Mouse (Mus musculus): ENCODE results near the gene Mfsd13b. TPM values are rescaled to one million over a fixed set of nuclear protein-coding genes. Genes with fewer than 3 reads are reported as not detected.
"Not testable (repeated sequence)": the region's sequence is repeated elsewhere in the genome, so short reads cannot be mapped to it uniquely, and the experiment has no call there.

Mfsd13b gene
- polyA plus RNA-seq, 1 experiment from 2014 or later: 0.38 TPM

GRCm38 (mm10) chr7:121002407-121002928 lies 20.2 kb downstream of the Mfsd13b start:
- Histone ChIP-seq H3K27ac (ENCODE audit: low read length) (peak overlapping the region; percentile 80), H3K9me3 (ENCODE audit: control insufficient read depth, low read length) (no peaks in the 10 kb centered on the region), H3K36me3 (ENCODE audit: control insufficient read depth, insufficient read depth, low read length) (no peaks in the 10 kb centered on the region), H3K27me3 (replicated peaks; ENCODE audit: control insufficient read depth, insufficient read depth, low read length) (no peaks in the 10 kb centered on the region), H3K4me2 (ENCODE audit: low read depth, low read length) (no peak overlapping the region), H3K4me1 (ENCODE audit: control insufficient read depth, insufficient read depth, low read length) (no peaks in the 10 kb centered on the region), H3K4me3 (ENCODE audit: low read length) (no peak overlapping the region), H3K9ac (ENCODE audit: low read depth, low read length) (no peak overlapping the region)
- peak; percentile 70 for ATAC-seq
- WGBS: 62% methylated on average over 5 of the region's 5 CpGs

- Histone ChIP-seq H3K36me3 (ENCODE audit: control insufficient read depth, insufficient read depth, low read length) (no peaks in the 10 kb centered on the region), H3K4me3 (ENCODE audit: low read length) (no peak overlapping the region), H3K4me1 (ENCODE audit: control insufficient read depth, insufficient read depth, low read length) (no peaks in the 10 kb centered on the region), H3K9me3 (ENCODE audit: control insufficient read depth, low read length) (no peaks in the 10 kb centered on the region), H3K9ac (ENCODE audit: low read depth, low read length) (no peak overlapping the region), H3K27ac (ENCODE audit: low read length) (peak overlapping the region; percentile 70), H3K4me2 (ENCODE audit: low read depth, low read length) (no peak overlapping the region), H3K27me3 (replicated peaks; ENCODE audit: control insufficient read depth, insufficient read depth, low read length) (no peaks in the 10 kb centered on the region)
- ATAC-seq: peak; percentile 37; the same call in 1 of the 2 replicates
- WGBS: 65% methylated on average over 4 of the region's 4 CpGs
Measured at GRCm38 (mm10) chr7:121003793-121004418, 21.6 kb downstream of the Mfsd13b start.

GRCm38 (mm10) chr7:121011794-121012689 lies 29.7 kb downstream of the Mfsd13b start:
- Histone ChIP-seq H3K27me3 (replicated peaks; ENCODE audit: control insufficient read depth, insufficient read depth, low read length) (no peaks in the 10 kb centered on the region), H3K4me3 (ENCODE audit: low read length) (no peak overlapping the region), H3K9me3 (ENCODE audit: control insufficient read depth, low read length) (no peaks in the 10 kb centered on the region), H3K4me1 (ENCODE audit: control insufficient read depth, insufficient read depth, low read length) (no peaks in the 10 kb centered on the region), H3K9ac (ENCODE audit: low read depth, low read length) (no peak overlapping the region), H3K27ac (ENCODE audit: low read length) (no peak overlapping the region), H3K4me2 (ENCODE audit: low read depth, low read length) (no peak overlapping the region), H3K36me3 (ENCODE audit: control insufficient read depth, insufficient read depth, low read length) (no peaks in the 10 kb centered on the region)
- 63% methylated on average over 10 of the region's 10 CpGs for WGBS
- ATAC-seq: no peak

DNA sequence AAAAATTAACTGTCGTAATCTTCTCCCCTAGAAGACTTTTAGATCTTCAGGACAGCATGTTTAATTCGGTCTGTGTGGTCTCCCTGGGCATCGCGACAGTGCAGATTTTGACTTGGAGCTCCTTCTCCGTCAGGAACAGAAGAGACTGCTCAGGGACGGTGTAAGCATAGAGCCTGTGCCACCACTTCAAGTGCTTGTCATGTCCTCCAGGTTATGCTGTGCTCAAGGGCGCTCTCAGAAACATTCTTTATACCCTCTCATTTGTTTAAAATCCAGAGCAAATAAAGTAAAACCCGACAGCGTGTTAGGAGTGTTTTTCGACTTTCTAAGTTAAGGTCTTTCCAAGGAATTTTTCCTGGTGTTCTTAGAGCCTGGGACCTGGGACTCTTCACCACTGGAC lies 32.2 kb downstream of the Mfsd13b start:
- H3K4me1 ChIP-seq (ENCODE audit: control insufficient read depth, insufficient read depth, low read length): no peaks in the 10 kb centered on the region
- no peaks in the 10 kb centered on the region for H3K36me3 ChIP-seq (ENCODE audit: control insufficient read depth, insufficient read depth, low read length)
- H3K4me2 ChIP-seq (ENCODE audit: low read depth, low read length): no peak overlapping the region
- no peak for ATAC-seq
- no peak overlapping the region for H3K4me3 ChIP-seq (ENCODE audit: low read length)
- no peaks in the 10 kb centered on the region for H3K27me3 ChIP-seq (replicated peaks; ENCODE audit: control insufficient read depth, insufficient read depth, low read length)
- H3K9me3 ChIP-seq (ENCODE audit: control insufficient read depth, low read length): no peaks in the 10 kb centered on the region
- H3K27ac ChIP-seq (ENCODE audit: low read length): no peak overlapping the region
- whole genome bisulfite sequencing: 74% methylated on average over 10 of the region's 10 CpGs
- H3K9ac ChIP-seq (ENCODE audit: low read depth, low read length): no peak overlapping the region

GRCm38 (mm10) chr7:121018778-121019177 lies 36.5 kb downstream of the Mfsd13b start:
- H3K9me3 ChIP-seq (ENCODE audit: control insufficient read depth, low read length): no peaks in the 10 kb centered on the region
- ATAC-seq: no peak
- no peak overlapping the region for H3K27ac ChIP-seq (ENCODE audit: low read length)
- H3K27me3 ChIP-seq (replicated peaks; ENCODE audit: control insufficient read depth, insufficient read depth, low read length): no peaks in the 10 kb centered on the region
- H3K4me2 ChIP-seq (ENCODE audit: low read depth, low read length): no peak overlapping the region
- no peaks in the 10 kb centered on the region for H3K36me3 ChIP-seq (ENCODE audit: control insufficient read depth, insufficient read depth, low read length)
- 81% methylated on average over 3 of the region's 3 CpGs for WGBS
- H3K9ac ChIP-seq (ENCODE audit: low read depth, low read length): no peak overlapping the region
- H3K4me3 ChIP-seq (ENCODE audit: low read length): no peak overlapping the region
- no peaks in the 10 kb centered on the region for H3K4me1 ChIP-seq (ENCODE audit: control insufficient read depth, insufficient read depth, low read length)

GRCm38 (mm10) chr7:121020277-121020676 lies 38.0 kb downstream of the Mfsd13b start:
- H3K4me2 ChIP-seq (ENCODE audit: low read depth, low read length): no peak overlapping the region
- no peak overlapping the region for H3K4me3 ChIP-seq (ENCODE audit: low read length)
- H3K27me3 ChIP-seq (replicated peaks; ENCODE audit: control insufficient read depth, insufficient read depth, low read length): no peaks in the 10 kb centered on the region
- ATAC-seq: no peak
- 30% methylated on average over 8 of the region's 8 CpGs for WGBS
- no peak overlapping the region for H3K27ac ChIP-seq (ENCODE audit: low read length)
- H3K9ac ChIP-seq (ENCODE audit: low read depth, low read length): no peak overlapping the region
- H3K9me3 ChIP-seq (ENCODE audit: control insufficient read depth, low read length): no peaks in the 10 kb centered on the region
- no peaks in the 10 kb centered on the region for H3K36me3 ChIP-seq (ENCODE audit: control insufficient read depth, insufficient read depth, low read length)
- H3K4me1 ChIP-seq (ENCODE audit: control insufficient read depth, insufficient read depth, low read length): no peaks in the 10 kb centered on the region

- WGBS: 63% methylated on average over 6 of the region's 6 CpGs
Measured at GRCm38 (mm10) chr7:121025221-121026008, 43.1 kb downstream of the Mfsd13b start.

DNA sequence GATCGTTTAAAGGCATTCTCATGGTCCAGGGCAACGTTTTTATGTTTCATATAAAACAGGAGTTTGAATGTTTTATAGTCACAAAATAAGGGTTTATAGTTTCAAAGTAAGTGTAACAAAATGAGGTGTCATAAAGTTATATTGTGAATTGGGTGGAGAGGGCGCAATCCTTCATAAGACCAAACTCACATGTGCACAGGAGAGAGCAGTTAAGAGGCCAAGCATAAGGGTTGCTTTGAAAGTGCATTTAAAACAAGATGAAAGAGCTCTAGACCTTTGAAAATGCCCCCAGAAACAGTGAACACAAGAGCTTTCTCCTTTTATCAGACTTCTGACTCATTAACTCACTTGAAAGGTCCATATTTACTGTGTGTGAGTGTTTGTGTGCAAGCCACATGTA lies 44.0 kb downstream of the Mfsd13b start:
- ATAC-seq: peak; percentile 59; the same call in 1 of the 2 replicates
- no peak overlapping the region for H3K27ac ChIP-seq (ENCODE audit: low read length)
- H3K9ac ChIP-seq (ENCODE audit: low read depth, low read length): no peak overlapping the region
- no peaks in the 10 kb centered on the region for H3K9me3 ChIP-seq (ENCODE audit: control insufficient read depth, low read length)
- no peaks in the 10 kb centered on the region for H3K36me3 ChIP-seq (ENCODE audit: control insufficient read depth, insufficient read depth, low read length)
- H3K27me3 ChIP-seq (replicated peaks; ENCODE audit: control insufficient read depth, insufficient read depth, low read length): no peaks in the 10 kb centered on the region
- no peak overlapping the region for H3K4me2 ChIP-seq (ENCODE audit: low read depth, low read length)
- H3K4me3 ChIP-seq (ENCODE audit: low read length): no peak overlapping the region
- WGBS: 49% methylated on average over 3 of the region's 3 CpGs
- no peaks in the 10 kb centered on the region for H3K4me1 ChIP-seq (ENCODE audit: control insufficient read depth, insufficient read depth, low read length)

More at GRCm38 (mm10) chr7:121025221-121026008, 43.1 kb downstream of the Mfsd13b start:
- Histone ChIP-seq H3K9ac (ENCODE audit: low read depth, low read length) (no peak overlapping the region), H3K4me2 (ENCODE audit: low read depth, low read length) (no peak overlapping the region), H3K27me3 (replicated peaks; ENCODE audit: control insufficient read depth, insufficient read depth, low read length) (no peaks in the 10 kb centered on the region), H3K4me3 (ENCODE audit: low read length) (no peak overlapping the region), H3K27ac (ENCODE audit: low read length) (no peak overlapping the region), H3K9me3 (ENCODE audit: control insufficient read depth, low read length) (no peaks in the 10 kb centered on the region), H3K4me1 (ENCODE audit: control insufficient read depth, insufficient read depth, low read length) (no peaks in the 10 kb centered on the region), H3K36me3 (ENCODE audit: control insufficient read depth, insufficient read depth, low read length) (no peaks in the 10 kb centered on the region)
- peak; percentile 48; the same call in 1 of the 2 replicates for ATAC-seq

- H3K4me1 ChIP-seq (ENCODE audit: control insufficient read depth, insufficient read depth, low read length); H3K4me3 ChIP-seq (ENCODE audit: low read length); H3K27ac ChIP-seq (ENCODE audit: low read length); H3K27me3 ChIP-seq (replicated peaks; ENCODE audit: control insufficient read depth, insufficient read depth, low read length); ATAC-seq; H3K36me3 ChIP-seq (ENCODE audit: control insufficient read depth, insufficient read depth, low read length); H3K4me2 ChIP-seq (ENCODE audit: low read depth, low read length); H3K9me3 ChIP-seq (ENCODE audit: control insufficient read depth, low read length); H3K9ac ChIP-seq (ENCODE audit: low read depth, low read length): not testable (repeated sequence)
Measured at GRCm38 (mm10) chr7:121029947-121030346, 47.6 kb downstream of the Mfsd13b start.

Data from intestine, embryonic 16.5 days (tissue).